Mouse (Mus musculus) left cerebral cortex, adult 11 months (tissue): ENCODE results near the gene Dock4.

ENCODE experiments used
- DNase-seq: peaks from one replicate; pipeline ENCODE4 v3.0.0; 2022; ENCODE audit warnings: low spot score

The Dock4 gene

DNA sequence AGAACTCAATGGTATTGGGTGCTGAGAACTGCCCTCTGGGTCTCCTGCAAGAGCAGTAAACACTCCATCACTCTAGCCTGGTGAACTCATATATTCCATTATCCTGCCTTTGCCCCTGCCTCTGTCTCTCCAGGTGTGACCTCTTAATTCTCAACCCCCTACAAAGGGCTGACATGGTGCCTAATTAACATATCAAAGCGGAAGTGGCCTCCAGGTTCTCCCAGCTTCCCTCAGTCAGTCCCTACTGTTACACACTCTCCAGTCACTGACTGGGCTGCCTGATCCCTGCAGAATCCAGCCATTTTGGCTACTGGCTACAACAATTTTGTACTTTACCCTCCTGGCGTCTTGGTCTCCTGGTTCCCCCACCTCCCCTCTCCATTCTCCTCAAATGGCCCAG is 441.7 kb downstream of the Dock4 start:
- DNase-seq = no peak

DNA sequence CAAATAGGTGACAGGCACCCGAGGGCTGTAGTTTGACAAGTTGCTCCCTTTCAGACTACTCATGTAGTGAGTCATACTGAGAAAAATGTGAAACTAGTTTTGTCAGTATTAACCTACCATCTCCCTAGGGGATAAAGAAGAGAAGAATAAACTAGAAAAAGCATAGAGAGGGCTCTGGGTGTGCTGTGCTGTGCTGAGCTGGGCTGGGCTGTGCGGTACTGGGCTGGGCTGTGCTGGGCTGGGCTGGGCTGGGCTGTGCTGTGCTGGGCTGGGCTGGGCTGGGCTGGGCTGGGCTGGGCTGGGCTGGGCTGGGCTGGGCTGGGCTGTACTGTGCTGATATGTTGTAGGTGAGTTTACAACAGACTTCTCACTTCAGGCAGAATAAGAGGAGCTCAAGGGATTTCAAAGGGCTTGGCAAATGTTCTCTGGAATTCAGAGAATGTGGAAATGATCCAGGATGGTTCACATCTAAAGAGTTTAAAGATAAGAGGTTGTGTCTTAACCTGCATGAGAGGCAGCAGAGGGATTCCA is 442.6 kb downstream of the Dock4 start:
- DNase-seq = no peak

GRCm38 (mm10) chr12:40888829-40889228 is 443.1 kb downstream of the Dock4 start:
- DNase-seq = no peak

DNA sequence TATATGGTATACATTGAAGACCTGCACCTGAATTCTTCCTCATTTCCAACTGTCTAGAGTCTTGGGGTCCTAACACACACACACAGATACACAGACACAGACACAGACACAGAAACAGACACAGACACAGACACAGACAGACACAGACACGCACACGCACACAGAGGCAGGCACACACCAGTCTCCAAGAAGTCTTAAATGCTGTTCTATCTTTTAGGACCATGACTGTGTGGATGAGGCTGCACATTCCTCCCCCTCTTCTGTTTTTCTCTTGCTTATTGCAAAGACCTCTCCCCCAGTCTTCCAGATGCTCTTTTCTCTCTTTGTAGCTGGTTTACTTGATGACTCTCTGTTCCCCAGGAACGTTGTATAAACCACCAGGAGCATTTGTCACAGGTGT is 443.8 kb downstream of the Dock4 start:
- DNase-seq = no peak

- no peak for DNase-seq
Measured at GRCm38 (mm10) chr12:40891168-40891567, 445.4 kb downstream of the Dock4 start.

DNA sequence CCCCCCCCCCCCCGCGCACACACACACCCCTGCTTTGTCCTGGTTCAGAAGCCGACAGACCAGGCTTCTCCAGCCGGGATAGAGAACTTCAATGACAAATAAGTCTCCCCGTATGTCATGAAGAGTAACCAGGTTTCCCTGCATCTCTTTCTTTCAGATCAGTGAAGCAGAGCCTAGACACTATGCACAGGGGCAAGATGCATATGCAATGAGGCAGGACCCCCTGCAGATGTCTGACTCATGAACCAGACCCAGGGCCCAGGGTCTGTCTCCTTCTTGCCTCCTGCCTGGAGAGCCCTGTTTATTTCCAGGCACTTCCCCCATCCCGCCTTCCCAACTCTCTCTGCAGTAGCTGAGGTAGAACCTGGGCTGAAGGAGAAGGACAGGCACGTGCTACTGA is 448.0 kb downstream of the Dock4 start:
- no peak for DNase-seq

DNA sequence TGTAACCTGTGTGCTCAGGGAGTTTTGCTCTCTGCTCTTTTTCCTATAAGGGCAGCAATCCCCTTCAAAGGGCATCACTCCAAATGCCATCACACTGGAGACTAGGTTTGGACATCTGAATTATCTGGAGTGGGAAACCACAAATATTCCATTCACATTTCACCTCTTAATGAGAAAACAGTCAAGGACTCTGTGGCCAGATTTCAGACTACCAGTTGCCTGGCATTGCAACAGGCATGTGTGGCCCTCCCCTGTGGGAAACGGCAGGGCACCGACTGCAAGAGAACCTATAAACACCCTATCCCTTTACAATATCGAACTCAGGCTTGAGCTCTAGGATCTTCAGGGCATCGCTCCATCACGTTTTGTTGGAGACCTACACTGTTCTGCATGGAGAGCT is 448.9 kb downstream of the Dock4 start:
- no peak for DNase-seq
